Mouse (Mus musculus) layer of hippocampus, postnatal 10 days (tissue): ENCODE measurements around the gene Rhbdd1. TPM values are rescaled to one million over a fixed set of nuclear protein-coding genes. Genes with fewer than 3 reads are reported as not detected.

Experiments
- DNase-seq, 2 experiments: peaks; one replicate each; pipeline ENCODE4 v3.0.0; 2021; ENCODE audit warnings: low spot score in 2 of 2
- long read RNA-seq: library from polyadenylated mRNA; stranded (forward); transcript quantifications from one replicate; pipeline ENCODE4 v2.0.0, GENCODE M21; 2023
- total RNA-seq, 2 experiments: library from RNA; stranded (reverse); gene quantifications; 2 replicates each; pipeline ENCODE4 v1.2.3; 2021

The Rhbdd1 gene
- total RNA-seq = 1 to 10 TPM; 5.8 to 5.9 TPM
- long read RNA-seq, partial matches to known transcripts = 2 of 3 reads
- long read RNA-seq, other reads (novel, unspliced or antisense) = 0 of 3 reads

GRCm38 (mm10) chr1:82316111-82316745 lies at the start of gene Rhbdd1:
TSS of gene Rhbdd1 (plus strand) at chr1:82316452.
- DNase-seq = peak; percentile 97 to 98

- no peak for DNase-seq
These were observed 48.7 kb upstream of the Rhbdd1 start for GRCm38 (mm10) chr1:82267547-82267946.

GRCm38 (mm10) chr1:82272231-82272630 lies 44.0 kb upstream of the Rhbdd1 start:
- DNase-seq = no peak

- no peak for DNase-seq
These were observed 42.7 kb upstream of the Rhbdd1 start for GRCm38 (mm10) chr1:82273529-82273928.

- DNase-seq = no peak
These were observed 41.9 kb upstream of the Rhbdd1 start for GRCm38 (mm10) chr1:82274361-82274760.

- DNase-seq = no peak
These were observed 36.5 kb upstream of the Rhbdd1 start for GRCm38 (mm10) chr1:82279768-82280167.

- DNase-seq = no peak
These were observed 34.4 kb upstream of the Rhbdd1 start for GRCm38 (mm10) chr1:82281823-82282222.

- DNase-seq = peak; percentile 86 to 91
These were observed 33.1 kb upstream of the Rhbdd1 start for GRCm38 (mm10) chr1:82282992-82283611.

GRCm38 (mm10) chr1:82283901-82284301 lies 32.4 kb upstream of the Rhbdd1 start:
- DNase-seq = peak; percentile 26 to 47

GRCm38 (mm10) chr1:82284403-82284802 lies 31.8 kb upstream of the Rhbdd1 start:
- DNase-seq = peak in 1 of 2 experiments; percentile 18

- DNase-seq = no peak
These were observed 30.6 kb upstream of the Rhbdd1 start for GRCm38 (mm10) chr1:82285461-82286189.

GRCm38 (mm10) chr1:82286190-82287051 lies 29.8 kb upstream of the Rhbdd1 start:
- DNase-seq = peak in 1 of 2 experiments; percentile 44

GRCm38 (mm10) chr1:82287052-82287775 lies 29.0 kb upstream of the Rhbdd1 start:
- DNase-seq = peak; percentile 41 to 42

GRCm38 (mm10) chr1:82287776-82288325 lies 28.4 kb upstream of the Rhbdd1 start:
- peak in 1 of 2 experiments; percentile 40 for DNase-seq

- peak; percentile 57 to 71 for DNase-seq
These were observed 27.7 kb upstream of the Rhbdd1 start for GRCm38 (mm10) chr1:82288421-82288990.

GRCm38 (mm10) chr1:82289116-82289989 lies 26.9 kb upstream of the Rhbdd1 start:
- DNase-seq = peak; percentile 16 to 44

GRCm38 (mm10) chr1:82289990-82290681 lies 26.1 kb upstream of the Rhbdd1 start:
- DNase-seq = peak; percentile 73 to 80

GRCm38 (mm10) chr1:82290723-82291150 lies 25.5 kb upstream of the Rhbdd1 start:
- peak; percentile 83 to 88 for DNase-seq
